Mouse (Mus musculus): ENCODE measurements around the gene Tm9sf4.

GRCm38 (mm10) chr2:153256604-153257003 is 95.5 kb downstream of the Tm9sf4 start:
- no peak for TF ChIP-seq CTCF (IDR thresholded peaks at IDR 0.05; ENCODE audit: low read depth, low read length)
- TF ChIP-seq GATA1 (IDR thresholded peaks at IDR 0.05; ENCODE audit: borderline replicate concordance, low read length) = no peak
- no peak for TF ChIP-seq POLR2AphosphoS5 (IDR thresholded peaks at IDR 0.05; ENCODE audit: insufficient replicate concordance, low read depth, low read length)

Measured in G1E (cell line).